Mouse (Mus musculus) megakaryocyte-erythroid progenitor cell, adult 5-6 weeks (primary cell): ENCODE results near the gene Nrxn1. TPM values are rescaled to one million over a fixed set of nuclear protein-coding genes. Genes with fewer than 3 reads are reported as not detected.
"Not testable (repeated sequence)": the region's sequence is repeated elsewhere in the genome, so short reads cannot be mapped to it uniquely, and the experiment has no call there.

Source experiments
- ATAC-seq: replicated peaks from 2 replicates; pipeline ENCODE4 v1.8.0; 2016; ENCODE audit warnings: mild to moderate bottlenecking, inconsistent platforms; ENCODE audit not compliant: severe bottlenecking, poor library complexity, low FRiP score, low TSS enrichment
- total RNA-seq, 2 experiments: library from RNA; stranded (forward) in 1 of 2; stranded (reverse) in 1 of 2; fragments of 200-1000, 215-1000 nt in 1 of 2; fragments of >200 nt in 1 of 2; fragmentation: Nextera tagmentation in 1 of 2; gene quantifications; 2 replicates each; pipeline ENCODE4 v1.2.3; 2014 to 2017

Gene Nrxn1
- total RNA-seq, 2 experiments from 2014 or later, result 5.9 to 14.5 TPM

GRCm38 (mm10) chr17:90235674-90236073, 857.2 kb downstream of the Nrxn1 start:
- ATAC-seq, result not testable (repeated sequence)

DNA sequence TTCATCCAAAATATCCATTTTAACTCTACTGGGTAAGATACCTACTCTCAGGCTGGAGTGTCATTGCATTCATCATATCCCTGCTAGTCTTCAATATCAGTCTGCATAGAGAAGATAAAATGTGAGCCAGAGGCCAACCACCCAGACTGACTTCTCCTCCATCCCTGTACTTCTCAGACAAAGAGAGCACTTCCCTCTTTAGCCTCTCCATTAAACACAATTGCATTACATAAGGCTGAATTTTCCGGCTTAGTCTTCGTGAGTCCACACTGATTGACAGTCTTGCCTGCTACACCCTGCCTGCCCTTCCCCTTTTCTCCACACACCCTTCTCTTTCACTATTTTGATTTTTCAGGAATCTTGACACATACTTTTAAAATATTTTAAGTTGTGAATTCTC, 858.1 kb downstream of the Nrxn1 start:
- ATAC-seq, result no peak

GRCm38 (mm10) chr17:90208547-90208946, 884.3 kb downstream of the Nrxn1 start:
- no peak for ATAC-seq

DNA sequence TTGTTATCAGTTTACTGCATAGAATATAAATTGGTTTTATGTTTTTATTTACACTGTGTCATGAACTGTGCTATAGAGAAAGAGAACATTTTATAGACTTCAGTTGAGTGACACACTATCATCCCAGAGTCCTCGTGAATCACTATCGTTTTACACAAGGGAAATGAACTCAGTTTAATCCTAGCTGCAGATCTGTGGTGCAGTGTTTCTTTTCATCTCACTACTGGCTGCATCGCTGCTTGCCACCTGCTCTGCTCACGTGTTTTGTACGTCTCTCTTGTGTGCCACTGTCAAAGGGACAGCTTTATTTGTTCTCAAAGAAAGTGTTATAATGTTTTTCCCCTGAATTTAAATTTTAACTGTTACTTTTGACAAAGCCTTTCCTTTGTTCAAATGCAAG, 885.3 kb downstream of the Nrxn1 start:
- no peak for ATAC-seq

- ATAC-seq, result no peak
Measured at GRCm38 (mm10) chr17:90203993-90204392, 888.9 kb downstream of the Nrxn1 start.

DNA sequence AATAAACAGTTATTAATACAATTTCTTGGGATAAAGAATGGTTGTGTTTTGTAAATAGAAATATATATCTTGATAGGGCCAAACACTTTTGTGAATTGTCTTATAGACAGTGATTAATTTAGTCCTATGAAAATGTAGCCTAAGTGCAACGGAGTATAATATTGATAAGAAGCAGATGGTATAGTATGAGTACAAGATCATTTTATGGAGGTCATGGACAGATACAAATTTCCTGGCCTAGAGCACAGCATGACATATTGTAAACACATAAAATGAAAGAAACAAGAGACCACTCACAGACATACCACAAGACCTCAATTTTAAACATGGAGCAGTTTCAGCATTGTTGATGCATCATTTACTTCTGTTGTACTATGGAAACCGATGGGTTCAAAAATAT, 890.1 kb downstream of the Nrxn1 start:
- ATAC-seq, result no peak

GRCm38 (mm10) chr17:90196772-90197171, 896.1 kb downstream of the Nrxn1 start:
- no peak for ATAC-seq

- ATAC-seq, result no peak
Measured at GRCm38 (mm10) chr17:90141602-90142001, 951.3 kb downstream of the Nrxn1 start.

DNA sequence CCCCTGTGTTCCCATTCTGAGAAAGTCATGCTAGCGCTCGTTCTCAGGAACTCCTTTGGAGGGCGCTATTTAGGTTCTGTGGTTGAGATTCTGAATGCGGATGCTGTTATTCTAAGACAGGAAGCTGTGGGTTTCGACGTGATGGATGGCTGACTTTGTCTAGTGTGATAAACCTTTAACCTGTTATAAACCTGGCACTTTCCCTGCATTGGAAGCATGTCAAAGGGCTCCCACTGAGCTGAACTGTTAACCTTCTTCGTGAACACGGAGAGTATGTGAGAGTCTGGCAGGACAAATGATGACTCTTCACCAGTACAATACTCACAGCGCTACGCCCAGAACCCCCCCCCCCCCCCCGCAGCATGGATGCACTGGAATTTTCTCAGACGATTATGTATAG, 962.0 kb downstream of the Nrxn1 start:
- ATAC-seq, result no peak

- ATAC-seq, result no peak
Measured at GRCm38 (mm10) chr17:90129183-90129582, 963.7 kb downstream of the Nrxn1 start.

- no peak for ATAC-seq
Measured at GRCm38 (mm10) chr17:90127561-90127960, 965.3 kb downstream of the Nrxn1 start.

GRCm38 (mm10) chr17:90122796-90123481, 969.9 kb downstream of the Nrxn1 start:
- no peak for ATAC-seq

DNA sequence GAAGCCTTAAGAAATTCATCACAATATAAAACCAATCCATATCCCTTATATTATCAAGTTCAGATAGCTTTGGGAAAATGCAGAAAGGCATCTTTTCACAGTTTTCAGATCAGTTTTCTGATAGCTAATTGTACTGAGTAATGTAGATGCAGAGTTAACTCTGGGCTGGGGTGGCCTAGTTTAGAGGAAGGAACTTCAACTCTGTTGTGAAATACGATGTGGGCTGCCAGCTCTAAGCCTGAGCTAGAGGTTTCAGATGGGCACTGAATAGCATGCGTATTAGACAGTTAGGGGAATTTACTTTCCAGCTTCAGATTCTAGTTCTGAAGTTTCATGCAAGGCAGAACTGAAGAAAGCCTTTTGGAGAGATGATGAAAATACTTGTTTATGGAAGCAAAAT, 976.6 kb downstream of the Nrxn1 start:
- no peak for ATAC-seq

- no peak for ATAC-seq
Measured at GRCm38 (mm10) chr17:90094999-90095398, 997.9 kb downstream of the Nrxn1 start.

DNA sequence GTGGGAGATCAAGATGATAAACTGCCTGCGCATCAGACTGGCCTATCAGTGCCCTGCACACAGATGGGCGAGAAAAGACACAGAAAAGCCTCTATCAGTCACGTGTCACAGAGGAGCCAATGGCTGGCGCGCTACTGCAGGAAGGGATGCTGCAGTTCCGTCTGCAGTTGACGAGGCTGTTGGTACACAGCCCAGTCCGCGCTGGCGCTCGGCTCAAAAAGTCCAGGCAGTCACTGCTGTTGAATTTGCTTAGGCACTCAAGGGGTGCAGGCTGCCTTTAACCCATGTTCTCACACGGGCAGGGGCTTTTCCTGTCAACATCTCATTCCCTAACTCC, 1004.6 kb downstream of the Nrxn1 start:
- ATAC-seq, result peak; percentile 90

- ATAC-seq, result no peak
Measured at GRCm38 (mm10) chr17:90087616-90088313, 1005.1 kb downstream of the Nrxn1 start.

- ATAC-seq, result no peak
Measured at GRCm38 (mm10) chr17:90086826-90087225, 1006.0 kb downstream of the Nrxn1 start.

GRCm38 (mm10) chr17:90079003-90079402, 1013.9 kb downstream of the Nrxn1 start:
- ATAC-seq, result no peak

GRCm38 (mm10) chr17:90078488-90078887, 1014.4 kb downstream of the Nrxn1 start:
- no peak for ATAC-seq

- no peak for ATAC-seq
Measured at GRCm38 (mm10) chr17:90062866-90063265, 1030.0 kb downstream of the Nrxn1 start.

DNA sequence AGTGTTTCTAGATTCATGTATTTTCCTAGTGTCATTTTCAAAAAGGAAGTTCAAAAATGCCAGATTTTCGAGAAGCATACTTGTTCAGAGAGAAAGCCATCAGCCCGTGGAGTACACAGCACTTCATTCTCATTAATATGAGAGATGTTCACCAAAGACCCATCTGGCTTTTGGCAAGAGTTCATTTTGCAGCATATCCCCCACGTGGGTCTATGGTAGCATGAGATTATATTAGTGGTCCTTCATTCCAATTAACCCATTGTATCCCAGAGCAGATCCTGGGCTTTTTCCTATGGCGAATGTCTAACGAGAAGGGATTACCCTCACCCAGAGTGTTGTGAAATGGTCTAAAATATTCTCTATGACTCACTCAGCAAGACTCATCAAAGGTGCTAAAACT, 1032.0 kb downstream of the Nrxn1 start:
- ATAC-seq, result no peak
